Mouse (Mus musculus): Measurements from ENCODE around the gene Rab5b.

DNA sequence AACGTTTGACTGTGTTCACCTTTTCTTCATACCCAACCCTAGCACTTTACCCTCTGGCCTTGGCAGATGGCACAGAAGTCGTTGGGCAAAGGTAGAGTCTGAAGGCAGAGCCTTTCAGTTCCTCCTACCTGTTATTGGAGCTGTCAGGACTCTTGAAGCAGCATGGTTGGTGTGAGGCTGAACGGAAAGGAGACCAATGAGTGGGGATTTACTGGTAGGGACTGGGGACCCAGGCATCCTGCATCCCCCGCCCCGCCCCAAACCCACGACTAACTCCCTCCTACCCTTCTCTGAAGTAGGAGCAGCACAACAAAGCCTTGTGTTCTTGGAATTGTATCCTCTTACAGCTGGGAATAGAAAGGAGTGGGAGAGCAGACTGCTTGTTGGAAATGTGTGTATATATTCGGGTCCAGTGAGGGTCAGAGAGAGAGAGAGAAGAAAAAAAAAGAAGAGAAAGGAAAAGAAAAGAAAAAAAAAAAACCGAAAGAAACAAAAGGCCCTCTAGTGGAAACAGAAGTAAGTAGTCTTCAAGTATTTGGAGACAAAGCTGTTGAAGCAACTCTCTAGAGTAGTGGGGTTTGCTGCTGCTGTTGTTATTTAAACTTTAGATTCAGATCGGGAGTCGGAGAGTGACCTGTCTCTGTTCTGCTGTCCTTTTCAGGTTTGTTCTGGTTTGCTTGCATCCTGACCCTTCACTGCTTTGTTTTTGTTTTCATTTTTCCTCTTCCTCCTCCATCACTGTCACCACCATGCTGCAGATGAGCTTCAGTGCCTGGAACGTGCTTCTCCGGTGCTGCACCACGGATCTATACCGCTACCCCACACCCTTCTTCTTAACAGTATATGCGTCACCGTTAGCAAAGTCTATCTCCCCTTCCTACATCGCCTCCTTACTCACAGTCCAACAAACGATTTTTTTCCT is 48.9 kb upstream of the Rab5b start, which contains the start of gene Dgka:
- TF ChIP-seq CTCF (IDR thresholded peaks at IDR 0.05; ENCODE audit: low read depth, low read length) (no peak), POLR2A (IDR thresholded peaks at IDR 0.05; ENCODE audit: extremely low read depth, insufficient read depth, low read length) (no peak)

Measured in liver, adult 2 months (tissue).